Mouse (Mus musculus) CH12.LX (cell line): ENCODE measurements around the gene 4930548H24Rik. TPM values are rescaled to one million over a fixed set of nuclear protein-coding genes. Genes with fewer than 3 reads are reported as not detected.

Experiments
- DNase-seq: peaks from one replicate; pipeline ENCODE4 v3.0.0-alpha.2; 2013; ENCODE audit errors: extremely low read depth
- H3K27ac ChIP-seq: 2 replicates; pipeline ENCODE4 v1.5.1; 2012; ENCODE audit warnings: low read depth, mild to moderate bottlenecking, control low read depth, moderate library complexity; ENCODE audit not compliant: insufficient read depth
- H3K27me3 ChIP-seq: replicated peaks from 2 replicates; pipeline ENCODE3; 2012; ENCODE audit warnings: inconsistent platforms
- H3K36me3 ChIP-seq, 2 experiments: replicated peaks in 1 of 2; 2 replicates each; pipeline versions ENCODE3 to v1.6.1; 2012; ENCODE audit warnings: inconsistent platforms in 1 of 2, low read length in 1 of 2, mild to moderate bottlenecking in 1 of 2, mixed read lengths in 1 of 2, moderate library complexity in 1 of 2; ENCODE audit not compliant: control insufficient read depth in 1 of 2, insufficient read depth in 1 of 2
- H3K4me1 ChIP-seq, 2 experiments: 2 replicates each; pipeline ENCODE4 v1.6.1; 2012; ENCODE audit warnings: inconsistent platforms in 1 of 2, moderate library complexity in 1 of 2; ENCODE audit not compliant: insufficient read depth in 2 of 2, control insufficient read depth in 1 of 2
- H3K4me2 ChIP-seq: 2 replicates; pipeline ENCODE4 v1.6.1; 2012; ENCODE audit warnings: low read depth, mild to moderate bottlenecking, control low read depth; ENCODE audit not compliant: poor library complexity, insufficient read depth, severe bottlenecking
- H3K4me3 ChIP-seq, 3 experiments: fragments of 150-350 bp in 1 of 3; sonication (generic) in 1 of 3; replicated peaks in 1 of 3; 2 replicates each; pipeline versions ENCODE3 to v1.5.1; 2011 to 2012; ENCODE audit warnings: low read depth in 2 of 3, low read length in 2 of 3, mild to moderate bottlenecking in 2 of 3, moderate library complexity in 2 of 3, control low read depth in 1 of 3, improper control_type of control experiment in 1 of 3, inconsistent platforms in 1 of 3, mixed read lengths in 1 of 3; ENCODE audit not compliant: poor library complexity in 1 of 3
- H3K79me2 ChIP-seq: replicated peaks from 2 replicates; pipeline ENCODE4 v1.6.1; 2012; ENCODE audit warnings: mild to moderate bottlenecking, moderate library complexity; ENCODE audit not compliant: control insufficient read depth, poor library complexity, insufficient read depth, severe bottlenecking; ENCODE audit errors: extremely low read depth
- H3K9ac ChIP-seq: 2 replicates; pipeline ENCODE4 v1.6.1; 2012; ENCODE audit warnings: low read depth, mild to moderate bottlenecking, control low read depth, moderate library complexity; ENCODE audit not compliant: insufficient read depth
- H3K9me3 ChIP-seq: replicated peaks from 2 replicates; pipeline ENCODE3; 2012; ENCODE audit warnings: low read length, inconsistent platforms, mixed read lengths
- BHLHE40 ChIP-seq: IDR thresholded peaks from 2 replicates; pipeline ENCODE4 v1.6.1; 2011; ENCODE audit warnings: mild to moderate bottlenecking, low read depth, low read length, improper control_type of control experiment
- CHD1 ChIP-seq: IDR thresholded peaks from 2 replicates; pipeline ENCODE4 v1.6.1; 2012; ENCODE audit warnings: low read depth, low read length, improper control_type of control experiment, inconsistent platforms
- E2F4 ChIP-seq: IDR thresholded peaks from 2 replicates; pipeline ENCODE4 v1.6.1; 2011; ENCODE audit warnings: low read depth, low read length, improper control_type of control experiment; ENCODE audit not compliant: insufficient replicate concordance
- ELF1 ChIP-seq: IDR thresholded peaks from 2 replicates; pipeline ENCODE4 v1.6.1; 2014; ENCODE audit warnings: low read depth, mild to moderate bottlenecking, inconsistent platforms, low read length, improper control_type of control experiment
- EP300 ChIP-seq: IDR thresholded peaks from 2 replicates; pipeline ENCODE4 v1.6.1; 2011; ENCODE audit warnings: low read length, improper control_type of control experiment
- ETS1 ChIP-seq: conservative IDR thresholded peaks from 2 replicates; pipeline ENCODE4 v1.6.1; 2012; ENCODE audit warnings: low read depth, mild to moderate bottlenecking, inconsistent platforms, low read length, improper control_type of control experiment, moderate library complexity
- IRF4 ChIP-seq: IDR thresholded peaks from 2 replicates; pipeline ENCODE4 v1.6.1; 2014; ENCODE audit warnings: low read depth, mild to moderate bottlenecking, inconsistent platforms, low read length, improper control_type of control experiment
- JUND ChIP-seq: conservative IDR thresholded peaks from 2 replicates; pipeline ENCODE4 v1.6.1; 2011; ENCODE audit warnings: low read depth, low read length, improper control_type of control experiment
- MAZ ChIP-seq: IDR thresholded peaks from 2 replicates; pipeline ENCODE4 v1.6.1; 2012; ENCODE audit warnings: low read depth, mild to moderate bottlenecking, inconsistent platforms, low read length, improper control_type of control experiment, moderate library complexity
- MYC ChIP-seq: IDR thresholded peaks from 2 replicates; pipeline ENCODE4 v1.6.1; 2011; ENCODE audit warnings: low read depth, mild to moderate bottlenecking, improper control_type of control experiment, low read length
- PAX5 ChIP-seq: IDR thresholded peaks from 2 replicates; pipeline ENCODE4 v1.6.1; 2012; ENCODE audit warnings: low read length, inconsistent platforms, mixed read lengths
- POLR2AphosphoS2 ChIP-seq: IDR thresholded peaks from 2 replicates; pipeline ENCODE4 v1.6.1; 2011; ENCODE audit warnings: low read depth, low read length, improper control_type of control experiment
- SIN3A ChIP-seq: IDR thresholded peaks from 2 replicates; pipeline ENCODE4 v1.6.1; 2012; ENCODE audit warnings: low read length, improper control_type of control experiment, inconsistent platforms
- SMC3 ChIP-seq: IDR thresholded peaks from 2 replicates; pipeline ENCODE4 v1.6.1; 2011; ENCODE audit warnings: low read depth, low read length, improper control_type of control experiment
- TBP ChIP-seq: conservative IDR thresholded peaks from 2 replicates; pipeline ENCODE4 v1.6.1; 2011; ENCODE audit warnings: low read depth, low read length, improper control_type of control experiment
- USF2 ChIP-seq: conservative IDR thresholded peaks from 2 replicates; pipeline ENCODE4 v1.6.1; 2011; ENCODE audit warnings: low read depth, low read length, improper control_type of control experiment
- ZC3H11A ChIP-seq: IDR thresholded peaks from 2 replicates; pipeline ENCODE4 v1.6.1; 2012; ENCODE audit warnings: low read depth, mild to moderate bottlenecking, inconsistent platforms, low read length, improper control_type of control experiment
- ZKSCAN1 ChIP-seq: IDR thresholded peaks from 2 replicates; pipeline ENCODE4 v1.6.1; 2012; ENCODE audit warnings: low read depth, inconsistent platforms, low read length, improper control_type of control experiment, borderline replicate concordance
- ZMIZ1 ChIP-seq: IDR thresholded peaks from 2 replicates; pipeline ENCODE4 v1.6.1; 2012; ENCODE audit warnings: low read depth, mild to moderate bottlenecking, inconsistent platforms, low read length, improper control_type of control experiment
- dilution Hi-C: fragments of 300-500 bp; cut with MboI; formaldehyde crosslinking; loops from 2 replicates; pipeline ENCODE4 v1.14.3; 2020; ENCODE audit warnings: low sequenced_read_pairs; ENCODE audit not compliant: extremely low pct_unique_long_range_greater_than_20kb, extremely low pct_ligation_motif_present
- in situ Hi-C: fragments of 300-500 bp; cut with MboI; formaldehyde crosslinking; loops from 3 replicates; pipeline ENCODE4 v1.14.3; 2019; ENCODE audit warnings: low sequenced_read_pairs, low pct_ligation_motif_present, low pct_unique_long_range_greater_than_20kb, mixed read lengths
- polyA plus RNA-seq: library from polyadenylated mRNA; unstranded; fragments of >175 nt; gene quantifications from 2 replicates; pipeline ENCODE4 v1.2.1, GENCODE M21; 2012; ENCODE audit warnings: low read depth; ENCODE audit not compliant: insufficient read length
- total RNA-seq, 2 experiments: library from RNA; depleted of rRNA; stranded (reverse); fragments of 300-350 nt in 1 of 2; fragments of >200 nt in 1 of 2; gene quantifications; 2 replicates each; pipeline ENCODE4 v1.2.3; 2012 to 2014

Gene 4930548H24Rik
- total RNA-seq (2012; rRNA removed) = 0.08 TPM in 1 of 2 replicates, not detected in the other
- 0.19 TPM in 1 of 2 replicates, not detected in the other for total RNA-seq (2014; rRNA removed)
- 0.18 TPM in 1 of 2 replicates, not detected in the other for polyA plus RNA-seq

- DNase-seq = no peak
- dilution Hi-C loops (no loop called here), in situ Hi-C loops (no loop called here)
- no peak within 1 kb of the TSS for H3K9ac ChIP-seq
- no peak within 1 kb of the TSS for H3K4me3 ChIP-seq
- no peak within 1 kb of the TSS for H3K27ac ChIP-seq
- H3K4me2 ChIP-seq = no peak within 1 kb of the TSS
- peaks cover 0 to 2% of the 10 kb centered on the region in 2 experiments; a peak in 1 of 4 replicates for H3K4me1 ChIP-seq
- no peaks in the 10 kb centered on the region for H3K9me3 ChIP-seq
- no peak for TF ChIP-seq SMC3
- no peak for TF ChIP-seq USF2
- no peak for TF ChIP-seq EP300
- TF ChIP-seq CHD1 = no peak
- TF ChIP-seq ZC3H11A = no peak
- TF ChIP-seq E2F4 = no peak
- no peak for TF ChIP-seq ZKSCAN1
- TF ChIP-seq BHLHE40 = no peak
- no peak for TF ChIP-seq ZMIZ1
- TF ChIP-seq IRF4 = no peak
- no peak for TF ChIP-seq SIN3A
- TF ChIP-seq TBP = no peak
- no peak for TF ChIP-seq ETS1
- TF ChIP-seq MYC = no peak
- no peak for TF ChIP-seq POLR2AphosphoS2
- no peak for TF ChIP-seq JUND
- no peak for TF ChIP-seq MAZ
- TF ChIP-seq PAX5 = no peak
- H3K79me2 ChIP-seq = no peaks in the 10 kb centered on the region
- no peaks in the 10 kb centered on the region for H3K27me3 ChIP-seq
- peaks cover 11 to 31% of the 10 kb centered on the region in 2 experiments for H3K36me3 ChIP-seq
These were observed at the start of gene 4930548H24Rik for GRCm38 (mm10) chr5:31485440-31485839. TSS of gene 4930548H24Rik (plus strand) at chr5:31485740.

- in situ Hi-C loops = no loop called here
- H3K4me2 ChIP-seq = 0 out of 2 replicates have a peak overlapping the region, but pooled peaks have one; percentile 38
These were observed 34.2 kb upstream of the 4930548H24Rik start for GRCm38 (mm10) chr5:31451336-31451735.

More at GRCm38 (mm10) chr5:31451336-31451735, 34.2 kb upstream of the 4930548H24Rik start:
- H3K4me3 ChIP-seq = no peak overlapping the region
- peaks cover 12% of the 10 kb centered on the region for H3K27me3 ChIP-seq
- dilution Hi-C loops = no loop called here
- no peaks in the 10 kb centered on the region for H3K36me3 ChIP-seq
- TF ChIP-seq ELF1 (0 out of 2 replicates have a peak, but pooled peaks have one; percentile 16), IRF4 (no peak)
- no peak overlapping the region for H3K27ac ChIP-seq
- peaks cover 18% of the 10 kb centered on the region for H3K79me2 ChIP-seq
- peak; percentile 17 for DNase-seq
- no peaks in the 10 kb centered on the region for H3K9me3 ChIP-seq
- peaks cover 3 to 18% of the 10 kb centered on the region in 2 experiments; a peak in 2 of 4 replicates for H3K4me1 ChIP-seq
- H3K9ac ChIP-seq = no peak overlapping the region
